Mouse (Mus musculus) forebrain, embryonic 11.5 days (tissue): ENCODE measurements around the gene Nek7. TPM values are rescaled to one million over a fixed set of nuclear protein-coding genes. Genes with fewer than 3 reads are reported as not detected.

Experiments
- ATAC-seq: fragments of 200-750 bp; cut with Nextera tagmentation; replicated peaks from 2 replicates; pipeline ENCODE4 v1.8.0; 2017; ENCODE audit warnings: moderate TSS enrichment; ENCODE audit not compliant: low FRiP score
- DNase-seq: peaks from one replicate; pipeline ENCODE4 v3.0.0-alpha.2; 2017; ENCODE audit warnings: low spot score
- H3K27ac ChIP-seq: fragments of 300-500 bp; sonication (generic); 2 replicates; pipeline ENCODE4 v1.5.1; 2014; ENCODE audit warnings: low read depth, low read length
- H3K27me3 ChIP-seq: fragments of 300-500 bp; sonication (generic); 2 replicates; pipeline ENCODE4 v1.6.1; 2014; ENCODE audit warnings: mild to moderate bottlenecking, low read length, mixed read lengths; ENCODE audit not compliant: control insufficient read depth, insufficient read depth
- H3K36me3 ChIP-seq: fragments of 300-500 bp; sonication (generic); 2 replicates; pipeline ENCODE4 v1.6.1; 2014; ENCODE audit warnings: mild to moderate bottlenecking, low read length, moderate library complexity, mixed read lengths; ENCODE audit not compliant: control insufficient read depth, insufficient read depth
- H3K4me1 ChIP-seq: fragments of 300-500 bp; sonication (generic); replicated peaks from 2 replicates; pipeline ENCODE4 v1.6.1; 2014; ENCODE audit warnings: low read length, mixed read lengths; ENCODE audit not compliant: control insufficient read depth, insufficient read depth
- H3K4me2 ChIP-seq: fragments of 300-500 bp; sonication (generic); 2 replicates; pipeline ENCODE4 v1.6.1; 2014; ENCODE audit warnings: low read depth, mild to moderate bottlenecking, low read length, moderate library complexity, mixed read lengths; ENCODE audit not compliant: severe bottlenecking
- H3K4me3 ChIP-seq: fragments of 300-500 bp; sonication (generic); 2 replicates; pipeline ENCODE4 v1.5.1; 2014; ENCODE audit warnings: low read depth, low read length
- H3K9ac ChIP-seq: fragments of 300-500 bp; sonication (generic); 2 replicates; pipeline ENCODE4 v1.6.1; 2014; ENCODE audit warnings: low read length
- H3K9me3 ChIP-seq: fragments of 300-500 bp; sonication (generic); 2 replicates; pipeline ENCODE4 v1.6.1; 2016; ENCODE audit warnings: low read length, mixed read lengths; ENCODE audit not compliant: control insufficient read depth
- WGBS: fragments of 180-500 bp; shearing (Covaris S2); extraction: QIAGEN DNeasy Blood & Tissue Kit; methylation state at CpG from one replicate; pipeline ENCODE4 v1.1.7; 2014; 5-methylcytosine and 5-hydroxymethylcytosine counted together
- polyA plus RNA-seq: library from polyadenylated mRNA; unstranded; fragments of >200 nt; fragmentation: Nextera tagmentation; extraction: Ambion mirVana; gene quantifications from 2 replicates; pipeline ENCODE4 v1.2.1, GENCODE M21; 2014

Nek7 gene
- polyA plus RNA-seq, 1 experiment from 2014 or later, result 30.7 TPM

GRCm38 (mm10) chr1:138448635-138449475 lies 171.1 kb downstream of the Nek7 start:
- ATAC-seq (no peak), DNase-seq (no peak)
- Histone ChIP-seq H3K4me2 (no peak overlapping the region), H3K27ac (no peak overlapping the region), H3K9ac (no peak overlapping the region), H3K27me3 (no peaks in the 10 kb centered on the region), H3K4me3 (no peak overlapping the region), H3K4me1 (no peaks in the 10 kb centered on the region), H3K9me3 (no peaks in the 10 kb centered on the region), H3K36me3 (no peaks in the 10 kb centered on the region)
- WGBS, result 65% methylated on average over 15 of the region's 15 CpGs

DNA sequence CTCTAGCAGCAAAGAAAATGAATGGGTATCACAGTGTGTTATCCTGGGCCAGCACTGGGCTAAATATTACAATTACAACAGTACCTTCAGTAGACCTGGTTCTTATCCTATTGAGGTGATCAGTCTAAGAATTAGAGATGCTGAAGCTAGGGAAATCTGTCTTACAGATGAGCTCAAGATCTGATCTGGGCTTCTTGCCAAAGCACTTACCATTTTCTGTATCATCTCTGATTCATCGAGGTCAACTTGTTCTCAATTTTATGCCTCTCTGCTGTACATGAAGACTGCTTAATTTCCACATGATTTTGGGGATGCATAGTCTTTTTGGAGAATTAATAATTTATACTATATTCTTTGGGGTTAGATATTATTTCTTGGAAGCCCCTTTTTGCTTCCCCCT lies 173.1 kb downstream of the Nek7 start:
- H3K9ac ChIP-seq, result no peak overlapping the region
- DNase-seq, result no peak
- 84% methylated on average over 1 of the region's 1 CpGs for WGBS

More for the DNA sequence above, 173.1 kb downstream of the Nek7 start:
- no peak overlapping the region for H3K4me2 ChIP-seq
- no peaks in the 10 kb centered on the region for H3K4me1 ChIP-seq
- H3K27me3 ChIP-seq, result no peaks in the 10 kb centered on the region
- no peak overlapping the region for H3K4me3 ChIP-seq
- H3K36me3 ChIP-seq, result no peaks in the 10 kb centered on the region
- H3K27ac ChIP-seq, result no peak overlapping the region
- ATAC-seq, result no peak
- H3K9me3 ChIP-seq, result no peaks in the 10 kb centered on the region

Other genes starting within 250 kb of the Nek7 start
- gene Lhx9, start 228.4 kb upstream of the Nek7 start, polyA plus RNA-seq, result 34.3 and 35.3 TPM in 2 replicates
- gene 2310009B15Rik, start 236.7 kb upstream of the Nek7 start, polyA plus RNA-seq, result 44.3 and 47.7 TPM in 2 replicates